Mouse (Mus musculus): ENCODE data around the gene 4930579F01Rik.

- TF ChIP-seq CTCF (IDR thresholded peaks at IDR 0.05; ENCODE audit: extremely low read depth, insufficient read depth, low read length) (no peak), POLR2A (IDR thresholded peaks at IDR 0.05; ENCODE audit: extremely low read depth, insufficient read depth, low read length) (no peak)
Measured at GRCm38 (mm10) chr3:138198722-138199068, 5.1 kb upstream of the 4930579F01Rik start.

All from cortical plate, adult 2 months (tissue).